Mouse (Mus musculus) bone marrow macrophage, adult 2 months (primary cell): ENCODE data around the gene Lrrc29.

Experiments
- CTCF ChIP-seq: IDR thresholded peaks from 2 replicates; pipeline ENCODE4 v1.5.1; 2012; ENCODE audit warnings: low read depth, mild to moderate bottlenecking, low read length, moderate library complexity
- POLR2A ChIP-seq: IDR thresholded peaks from 2 replicates; pipeline ENCODE4 v1.6.1; 2012; ENCODE audit warnings: mild to moderate bottlenecking, low read depth, low read length, borderline replicate concordance

DNA sequence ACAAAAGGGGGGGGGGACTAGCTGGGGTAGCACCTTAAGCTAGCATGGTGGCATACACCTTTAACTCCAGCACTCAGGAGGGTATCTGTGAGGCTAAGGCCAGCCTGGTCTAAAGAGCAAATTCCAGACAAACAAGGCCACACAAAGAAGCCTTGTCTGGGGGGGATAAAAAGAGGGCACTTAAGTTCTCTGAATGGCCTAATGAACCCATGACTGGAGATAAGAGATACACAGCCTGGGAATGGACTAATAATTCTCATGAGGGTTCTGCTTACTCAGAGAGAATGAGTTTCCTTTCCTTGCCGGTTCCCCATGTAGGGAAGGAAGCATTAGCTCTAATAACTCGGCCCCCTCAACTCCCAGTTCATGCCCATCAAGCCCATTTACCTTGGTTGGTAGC lies 6.4 kb upstream of the Lrrc29 start:
- TF ChIP-seq CTCF (no peak), POLR2A (no peak)
